Mouse (Mus musculus): ENCODE measurements around the gene Tiam2.

DNA sequence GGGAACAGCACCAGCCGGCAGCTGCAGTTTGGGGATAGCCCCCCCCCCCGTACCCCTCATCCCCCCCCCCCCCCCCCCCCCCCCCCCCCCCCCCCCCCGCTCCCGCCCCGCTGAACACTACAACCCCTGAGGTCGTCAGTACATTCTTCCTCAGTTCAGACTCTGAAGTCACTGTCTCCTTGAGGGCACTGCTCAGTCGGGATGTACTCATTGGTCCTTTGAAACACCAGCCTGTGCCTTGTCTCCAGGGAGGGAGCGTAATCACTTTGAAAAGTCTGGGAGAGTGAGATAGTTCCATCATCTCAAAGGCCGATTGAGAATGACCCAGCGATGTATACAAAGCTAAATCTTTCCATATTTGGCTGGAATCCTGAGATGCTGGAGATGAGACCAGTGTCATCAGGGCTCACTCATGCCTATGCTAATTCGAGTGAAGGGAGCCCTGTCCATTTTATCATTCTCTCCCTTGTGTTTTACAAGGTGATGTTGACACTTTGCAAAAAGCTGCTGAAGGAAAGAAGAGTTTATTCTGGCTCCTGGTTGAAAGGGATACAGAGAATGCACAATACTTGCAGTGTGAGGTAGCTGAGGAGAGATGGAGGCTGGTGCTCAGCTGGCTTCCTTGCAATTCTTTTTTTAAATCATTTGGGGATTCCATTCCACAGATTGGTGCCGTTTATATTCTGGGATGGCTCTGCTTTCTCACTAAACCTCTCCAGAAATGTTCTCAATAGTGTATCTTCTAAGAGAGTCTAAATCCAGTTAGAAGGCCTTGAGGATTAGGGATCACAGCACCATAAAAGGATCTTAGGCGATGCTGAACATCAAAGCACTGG lies 53.6 kb downstream of the Tiam2 start:
- TF ChIP-seq POLR2A (IDR thresholded peaks at IDR 0.05; ENCODE audit: low read depth, low read length) (no peak), CTCF (IDR thresholded peaks at IDR 0.05; ENCODE audit: extremely low read depth, insufficient read depth, insufficient read length, insufficient replicate concordance) (no peak)
